Mouse (Mus musculus) yolk sac, embryonic 10.5 days (tissue): ENCODE data around the gene Egln3.
A peak's percentile ranks its signal among the peaks of the same experiment; 100 is the strongest.

Source experiments
- DNase-seq: peaks from one replicate; pipeline ENCODE4 v3.0.0-alpha.2; 2017; ENCODE audit warnings: low spot score

Egln3 gene

GRCm38 (mm10) chr12:54202765-54203655, 650 bp downstream of the Egln3 start:
- peak; percentile 40 for DNase-seq

- DNase-seq, result no peak
Observed at GRCm38 (mm10) chr12:54202276-54202675, 1.4 kb downstream of the Egln3 start.

- no peak for DNase-seq
Observed at GRCm38 (mm10) chr12:54200856-54201255, 2.8 kb downstream of the Egln3 start.

GRCm38 (mm10) chr12:54200172-54200571, 3.5 kb downstream of the Egln3 start:
- no peak for DNase-seq

- DNase-seq, result no peak
Observed at GRCm38 (mm10) chr12:54198282-54198918, 5.3 kb downstream of the Egln3 start.

GRCm38 (mm10) chr12:54197849-54198248, 5.8 kb downstream of the Egln3 start:
- DNase-seq, result no peak

- no peak for DNase-seq
Observed at GRCm38 (mm10) chr12:54197301-54197782, 6.3 kb downstream of the Egln3 start.

- DNase-seq, result no peak
Observed at GRCm38 (mm10) chr12:54196881-54197280, 6.8 kb downstream of the Egln3 start.

GRCm38 (mm10) chr12:54194159-54194558, 9.5 kb downstream of the Egln3 start:
- no peak for DNase-seq

- no peak for DNase-seq
Observed at GRCm38 (mm10) chr12:54192305-54192661, 11.4 kb downstream of the Egln3 start.

- peak; percentile 84 for DNase-seq
Observed at GRCm38 (mm10) chr12:54191608-54192304, 11.9 kb downstream of the Egln3 start.

- no peak for DNase-seq
Observed at GRCm38 (mm10) chr12:54191181-54191580, 12.5 kb downstream of the Egln3 start.

- peak; percentile 18 for DNase-seq
Observed at GRCm38 (mm10) chr12:54187812-54188600, 15.7 kb downstream of the Egln3 start.

GRCm38 (mm10) chr12:54186926-54187623, 16.6 kb downstream of the Egln3 start:
- DNase-seq, result no peak

- DNase-seq, result no peak
Observed at GRCm38 (mm10) chr12:54184264-54184663, 19.4 kb downstream of the Egln3 start.

GRCm38 (mm10) chr12:54178323-54178722, 25.3 kb downstream of the Egln3 start:
- no peak for DNase-seq

GRCm38 (mm10) chr12:54168786-54169185, 34.9 kb downstream of the Egln3 start:
- no peak for DNase-seq

GRCm38 (mm10) chr12:54167737-54168136, 35.9 kb downstream of the Egln3 start:
- no peak for DNase-seq

- no peak for DNase-seq
Observed at GRCm38 (mm10) chr12:54164724-54165050, 39.0 kb downstream of the Egln3 start.

- peak; percentile 22 for DNase-seq
Observed at GRCm38 (mm10) chr12:54164040-54164723, 39.5 kb downstream of the Egln3 start.

GRCm38 (mm10) chr12:54163166-54163565, 40.5 kb downstream of the Egln3 start:
- DNase-seq, result no peak
